Mouse (Mus musculus) left cerebral cortex, adult 11 months (tissue): ENCODE data around the gene Gm21836.
"Not testable (repeated sequence)": the region's sequence is repeated elsewhere in the genome, so short reads cannot be mapped to it uniquely, and the experiment has no call there.

ENCODE experiments used
- DNase-seq: peaks from one replicate; pipeline ENCODE4 v3.0.0; 2022; ENCODE audit warnings: low spot score

Gene Gm21836

GRCm38 (mm10) chr9:124493693-124494092 is at the start of gene Gm21836:
Gene Gm21836 (minus strand): TSS chr9:124493793.
- not testable (repeated sequence) for DNase-seq

- not testable (repeated sequence) for DNase-seq
These were observed 13.1 kb downstream of the Gm21836 start for GRCm38 (mm10) chr9:124480361-124480980.

- no peak for DNase-seq
These were observed 15.5 kb downstream of the Gm21836 start for GRCm38 (mm10) chr9:124478081-124478480.

- no peak for DNase-seq
These were observed 17.3 kb downstream of the Gm21836 start, which contains the start of gene Ppp2r3d for GRCm38 (mm10) chr9:124476096-124476902. Gene Ppp2r3d (minus strand): TSS chr9:124476898.

GRCm38 (mm10) chr9:124475689-124476088 is 17.9 kb downstream of the Gm21836 start:
- no peak for DNase-seq

GRCm38 (mm10) chr9:124456572-124456971 is 37.0 kb downstream of the Gm21836 start:
- DNase-seq, result no peak
